Mouse (Mus musculus) limb, embryonic 15.5 days (tissue): ENCODE measurements around the gene Rapgef2. TPM values are rescaled to one million over a fixed set of nuclear protein-coding genes. Genes with fewer than 3 reads are reported as not detected.
A peak's percentile ranks its signal among the peaks of the same experiment; 100 is the strongest.

Experiments used
- ATAC-seq: fragments of 200-750 bp; cut with Nextera tagmentation; 2 replicates; pipeline ENCODE4 v1.8.0; 2017; ENCODE audit warnings: low read depth, moderate TSS enrichment; ENCODE audit not compliant: insufficient number of reproducible peaks, low FRiP score, low TSS enrichment
- H3K27ac ChIP-seq: fragments of 300-500 bp; sonication (generic); 2 replicates; pipeline ENCODE4 v1.5.1; 2015; ENCODE audit warnings: moderate library complexity, mild to moderate bottlenecking, inconsistent platforms
- H3K27me3 ChIP-seq: fragments of 300-500 bp; sonication (generic); 2 replicates; pipeline ENCODE4 v1.6.1; 2015; ENCODE audit warnings: inconsistent platforms
- H3K36me3 ChIP-seq: fragments of 300-500 bp; sonication (generic); 2 replicates; pipeline ENCODE4 v1.6.1; 2015; ENCODE audit warnings: inconsistent platforms
- H3K4me1 ChIP-seq: fragments of 300-500 bp; sonication (generic); 2 replicates; pipeline ENCODE4 v1.6.1; 2015; ENCODE audit warnings: inconsistent platforms
- H3K4me2 ChIP-seq: fragments of 300-500 bp; sonication (generic); 2 replicates; pipeline ENCODE4 v1.6.1; 2015; ENCODE audit warnings: mild to moderate bottlenecking, inconsistent platforms
- H3K4me3 ChIP-seq: fragments of 300-500 bp; sonication (generic); 2 replicates; pipeline ENCODE4 v1.5.1; 2015; ENCODE audit warnings: mild to moderate bottlenecking, inconsistent platforms
- H3K9ac ChIP-seq: fragments of 300-500 bp; sonication (generic); 2 replicates; pipeline ENCODE4 v1.6.1; 2015; ENCODE audit warnings: inconsistent platforms
- H3K9me3 ChIP-seq: fragments of 300-500 bp; sonication (generic); 2 replicates; pipeline ENCODE4 v1.6.1; 2016; ENCODE audit warnings: inconsistent platforms
- WGBS: fragments of 180-500 bp; shearing (Covaris S2); methylation state at CpG from one replicate; pipeline ENCODE4 v1.1.7; 2015; 5-methylcytosine and 5-hydroxymethylcytosine counted together
- polyA plus RNA-seq: library from polyadenylated mRNA; unstranded; fragments of >200 nt; fragmentation: Nextera tagmentation; extraction: Ambion mirVana; gene quantifications from 2 replicates; pipeline ENCODE4 v1.2.1, GENCODE M21; 2015

Gene Rapgef2
- polyA plus RNA-seq, 1 experiment from 2014 or later = 6.2 TPM

DNA sequence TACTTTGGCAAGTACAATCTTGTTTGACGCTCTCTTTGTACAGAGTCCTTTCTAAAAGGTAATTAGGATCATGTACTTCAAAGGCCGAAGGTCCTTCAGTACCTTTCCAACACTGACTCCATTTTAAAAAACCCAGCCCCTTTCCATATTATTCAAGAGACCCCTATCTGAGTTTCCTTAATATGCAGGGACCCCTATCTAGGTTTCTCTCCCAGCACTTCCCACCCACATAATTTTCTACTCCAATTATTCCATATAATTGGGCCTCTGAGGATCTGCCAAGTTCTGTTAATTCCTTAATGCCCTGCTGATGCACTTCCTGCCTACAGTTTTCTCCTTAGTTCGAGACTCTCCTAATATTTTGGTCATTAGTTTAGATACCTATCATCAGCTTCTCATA is 10.3 kb upstream of the Rapgef2 start:
- H3K4me2 ChIP-seq = no peak overlapping the region
- no peak overlapping the region for H3K9ac ChIP-seq
- H3K9me3 ChIP-seq = no peaks in the 10 kb centered on the region
- no peak overlapping the region for H3K4me3 ChIP-seq
- no peak overlapping the region for H3K27ac ChIP-seq
- no peak for ATAC-seq
- no peaks in the 10 kb centered on the region for H3K36me3 ChIP-seq
- H3K27me3 ChIP-seq = no peaks in the 10 kb centered on the region
- 72% methylated on average over 3 of the region's 3 CpGs for WGBS
- H3K4me1 ChIP-seq = no peaks in the 10 kb centered on the region

DNA sequence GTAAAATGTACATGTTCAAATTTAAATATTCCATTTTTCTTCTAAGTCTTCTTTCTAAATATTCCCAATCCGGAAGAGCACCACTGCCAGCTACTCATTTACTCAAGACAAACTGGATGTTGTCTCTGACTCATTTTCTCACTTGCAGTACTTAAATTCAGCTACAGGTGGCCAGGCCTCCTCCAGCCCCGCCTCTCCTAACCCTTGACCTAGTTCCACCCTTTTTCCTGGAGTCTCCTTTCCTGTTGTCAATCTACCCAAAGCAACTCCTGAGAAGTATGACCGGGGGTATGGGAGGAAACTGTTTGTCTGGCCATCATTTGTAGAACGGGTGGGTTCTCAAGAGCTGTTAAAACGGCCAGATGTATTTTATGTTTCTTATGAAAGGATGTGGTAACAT is 9.7 kb upstream of the Rapgef2 start:
- H3K4me3 ChIP-seq = no peak overlapping the region
- WGBS = 59% methylated on average over 5 of the region's 5 CpGs
- no peaks in the 10 kb centered on the region for H3K27me3 ChIP-seq
- H3K9ac ChIP-seq = no peak overlapping the region
- H3K4me2 ChIP-seq = no peak overlapping the region
- no peaks in the 10 kb centered on the region for H3K9me3 ChIP-seq
- H3K4me1 ChIP-seq = no peaks in the 10 kb centered on the region
- no peak for ATAC-seq
- no peak overlapping the region for H3K27ac ChIP-seq
- no peaks in the 10 kb centered on the region for H3K36me3 ChIP-seq

DNA sequence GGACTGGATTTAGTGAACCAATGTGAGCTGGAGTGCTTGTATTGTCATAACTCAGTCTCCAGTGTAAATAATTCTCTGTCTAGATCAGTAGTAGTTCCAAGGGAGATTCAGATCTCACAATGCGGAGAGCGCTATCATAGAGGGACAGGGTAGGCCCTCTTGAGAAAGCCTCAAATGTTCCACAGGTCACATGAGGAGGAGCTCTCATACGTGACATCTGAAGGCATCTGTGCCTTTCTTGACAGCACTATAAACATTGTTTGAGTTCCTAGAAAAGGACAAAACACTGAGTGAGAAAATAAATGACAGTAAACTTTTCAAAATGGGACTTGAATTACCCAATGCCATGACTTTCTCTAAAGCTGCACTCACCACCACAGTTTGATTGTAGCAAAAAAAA is 8.4 kb upstream of the Rapgef2 start:
- ATAC-seq = no peak
- H3K27ac ChIP-seq = no peak overlapping the region
- WGBS = 85% methylated on average over 3 of the region's 3 CpGs

DNA sequence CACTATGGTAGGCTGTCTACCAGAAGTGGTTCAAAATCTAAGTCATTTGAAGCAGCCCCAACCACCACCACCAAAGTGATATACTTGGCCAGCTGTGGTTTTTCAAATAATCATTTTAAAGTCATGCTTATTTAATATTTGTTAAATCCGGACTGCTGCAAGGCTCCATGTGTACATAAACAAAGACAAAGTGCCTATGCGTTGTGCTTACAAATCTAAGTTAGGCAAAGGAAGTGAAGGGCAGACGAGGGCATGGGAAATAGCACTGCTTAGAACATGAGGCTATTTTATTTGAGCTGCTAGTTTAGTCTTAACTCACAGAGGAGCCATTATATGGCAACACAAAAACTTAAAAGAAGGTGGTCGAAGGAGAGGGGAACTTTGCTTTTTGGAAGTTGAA is 6.7 kb upstream of the Rapgef2 start:
- no peak overlapping the region for H3K4me2 ChIP-seq
- peaks cover 3% of the 10 kb centered on the region; the same call in 1 of the 2 replicates for H3K27me3 ChIP-seq
- H3K9me3 ChIP-seq = no peaks in the 10 kb centered on the region
- H3K27ac ChIP-seq = no peak overlapping the region
- WGBS = 55% methylated on average over 4 of the region's 4 CpGs
- no peak overlapping the region for H3K4me3 ChIP-seq
- no peak for ATAC-seq
- H3K36me3 ChIP-seq = no peaks in the 10 kb centered on the region
- H3K4me1 ChIP-seq = no peaks in the 10 kb centered on the region
- no peak overlapping the region for H3K9ac ChIP-seq

More for the DNA sequence above, 8.4 kb upstream of the Rapgef2 start:
- Histone ChIP-seq H3K9ac (no peak overlapping the region), H3K4me1 (no peaks in the 10 kb centered on the region), H3K4me2 (no peak overlapping the region), H3K36me3 (no peaks in the 10 kb centered on the region), H3K4me3 (no peak overlapping the region), H3K9me3 (no peaks in the 10 kb centered on the region), H3K27me3 (no peaks in the 10 kb centered on the region)

DNA sequence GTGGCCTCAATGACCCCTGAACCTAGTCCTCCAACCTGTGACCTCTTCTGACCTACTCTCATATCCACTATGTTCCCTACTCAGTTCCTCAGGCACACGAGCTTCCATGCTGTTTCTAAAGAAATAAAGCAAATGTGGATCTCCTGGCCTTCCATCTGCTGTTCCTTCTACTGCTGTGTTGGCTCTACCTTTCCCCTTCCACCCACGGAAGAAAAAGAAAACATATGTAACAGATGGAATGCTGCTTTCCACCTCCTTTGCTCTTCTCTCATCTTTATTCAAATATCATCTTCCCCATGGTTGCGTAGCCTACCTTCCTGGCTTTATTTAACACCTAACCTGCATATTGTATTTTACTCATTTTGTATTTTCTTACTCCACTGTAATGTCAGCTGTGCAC is 2.7 kb upstream of the Rapgef2 start:
- peaks cover 16% of the 10 kb centered on the region for H3K4me1 ChIP-seq
- whole genome bisulfite sequencing = 71% methylated on average over 3 of the region's 3 CpGs
- H3K27ac ChIP-seq = no peak overlapping the region
- H3K27me3 ChIP-seq = peaks cover 3% of the 10 kb centered on the region; the same call in 1 of the 2 replicates
- no peak overlapping the region for H3K4me3 ChIP-seq
- no peak overlapping the region for H3K4me2 ChIP-seq
- H3K36me3 ChIP-seq = no peaks in the 10 kb centered on the region
- ATAC-seq = no peak
- no peak overlapping the region for H3K9ac ChIP-seq
- no peaks in the 10 kb centered on the region for H3K9me3 ChIP-seq

DNA sequence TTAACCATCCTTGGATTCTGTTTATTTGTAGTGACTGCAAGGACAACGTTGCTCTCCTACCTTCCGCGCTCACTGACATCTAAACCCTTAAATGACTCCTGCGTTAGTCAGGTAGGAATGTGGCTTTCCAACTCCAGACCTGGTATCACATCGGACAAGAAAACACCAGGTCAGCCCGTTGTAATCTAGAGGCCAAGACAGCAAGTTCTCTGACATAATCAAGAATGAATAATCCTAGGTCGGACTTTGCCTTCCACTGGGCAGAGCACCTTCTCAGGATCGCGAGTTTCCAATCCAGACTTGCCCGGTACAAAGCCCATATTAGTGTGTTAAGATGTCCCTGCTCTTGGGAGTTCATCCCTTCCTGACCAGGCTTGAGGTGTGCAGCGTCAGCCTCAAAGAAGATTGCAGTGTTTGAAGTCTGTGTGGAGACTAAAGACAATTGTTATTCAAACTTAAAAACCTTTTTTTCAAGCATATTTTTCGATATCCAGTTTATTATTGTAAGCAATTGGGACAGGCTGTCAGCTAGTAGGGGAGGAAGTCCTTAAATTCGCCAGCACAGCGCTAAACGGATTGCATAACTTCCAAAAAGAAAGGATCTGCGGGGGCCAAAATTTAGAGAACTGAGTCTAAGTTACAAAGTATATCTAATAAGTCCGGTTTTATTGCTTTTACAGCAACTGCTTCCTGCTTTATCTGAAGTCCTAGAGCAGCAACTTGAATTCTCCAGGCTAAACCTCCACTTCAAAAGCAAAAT is 1.6 kb upstream of the Rapgef2 start:
- H3K4me1 ChIP-seq = peaks cover 22% of the 10 kb centered on the region
- H3K27me3 ChIP-seq = peaks cover 3% of the 10 kb centered on the region; the same call in 1 of the 2 replicates
- peak overlapping the region; percentile 98; the same call in 1 of the 2 replicates for H3K27ac ChIP-seq
- no peaks in the 10 kb centered on the region for H3K36me3 ChIP-seq
- WGBS = 15% methylated on average over 17 of the region's 17 CpGs
- H3K9ac ChIP-seq = peak overlapping the region; percentile 64
- H3K4me2 ChIP-seq = peak overlapping the region; percentile 72
- peak overlapping the region; percentile 91 for H3K4me3 ChIP-seq
- ATAC-seq = no peak
- no peaks in the 10 kb centered on the region for H3K9me3 ChIP-seq

DNA sequence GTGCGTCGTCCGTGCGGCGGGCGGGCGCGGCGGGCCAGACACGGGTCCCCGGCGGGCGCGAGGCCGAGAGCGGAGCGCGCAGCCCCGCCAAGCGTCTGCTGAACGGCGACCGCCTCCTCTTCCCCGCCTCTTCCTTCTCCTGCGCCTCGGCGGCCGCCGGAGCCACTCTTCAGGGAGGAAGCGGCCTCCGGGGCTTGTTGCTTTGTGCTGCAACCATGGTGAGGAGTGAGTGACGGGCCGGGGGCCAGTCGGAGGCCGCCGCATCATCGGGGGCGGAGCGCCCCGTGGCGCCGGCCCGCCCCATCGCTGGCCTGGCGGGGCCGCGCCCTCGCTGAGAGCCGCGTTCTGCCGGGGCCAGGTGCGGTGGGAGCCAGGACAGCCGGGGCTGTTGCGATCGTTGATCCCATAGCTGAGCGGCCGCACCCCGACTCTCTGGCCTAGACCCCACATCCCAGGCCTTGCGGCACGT is 825 bp upstream of the Rapgef2 start:
- H3K9me3 ChIP-seq = no peaks in the 10 kb centered on the region
- peaks cover 22% of the 10 kb centered on the region for H3K4me1 ChIP-seq
- peak overlapping the region; percentile 91 for H3K4me3 ChIP-seq
- peak overlapping the region; percentile 77 for H3K4me2 ChIP-seq
- peak overlapping the region; percentile 98 for H3K27ac ChIP-seq
- WGBS = 0% methylated on average over 42 of the region's 60 CpGs
- peak overlapping the region; percentile 90 for H3K9ac ChIP-seq
- peak; percentile 96 for ATAC-seq
- peaks cover 3% of the 10 kb centered on the region; the same call in 1 of the 2 replicates for H3K27me3 ChIP-seq
- no peaks in the 10 kb centered on the region for H3K36me3 ChIP-seq

DNA sequence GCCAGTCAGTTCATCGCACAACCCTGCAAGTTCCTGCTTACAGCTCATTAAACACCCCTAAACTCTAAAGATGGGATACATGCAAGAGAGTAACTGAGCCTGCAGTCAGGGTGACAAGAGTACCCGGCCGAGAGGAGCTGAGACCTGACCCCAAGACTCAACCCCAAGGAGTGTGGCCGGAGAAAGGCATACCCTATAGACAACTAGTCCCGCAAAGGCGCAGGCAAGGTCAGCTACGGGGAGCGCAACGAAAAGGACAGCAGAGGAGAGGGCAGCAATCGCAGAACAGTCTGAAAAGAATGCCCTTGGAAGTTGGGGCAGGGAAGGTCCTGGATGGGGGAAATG is 314 bp downstream of the Rapgef2 start:
- H3K4me1 ChIP-seq = peaks cover 22% of the 10 kb centered on the region
- H3K27me3 ChIP-seq = peaks cover 3% of the 10 kb centered on the region; the same call in 1 of the 2 replicates
- under 1% methylated on average over 10 of the region's 10 CpGs for WGBS
- ATAC-seq = 0 out of 2 replicates have a peak, but pooled peaks have one; percentile 2
- no peaks in the 10 kb centered on the region for H3K36me3 ChIP-seq
- H3K4me2 ChIP-seq = peak overlapping the region; percentile 77
- H3K9me3 ChIP-seq = no peaks in the 10 kb centered on the region
- H3K4me3 ChIP-seq = peak overlapping the region; percentile 91
- H3K27ac ChIP-seq = peak overlapping the region; percentile 98
- peak overlapping the region; percentile 90 for H3K9ac ChIP-seq

DNA sequence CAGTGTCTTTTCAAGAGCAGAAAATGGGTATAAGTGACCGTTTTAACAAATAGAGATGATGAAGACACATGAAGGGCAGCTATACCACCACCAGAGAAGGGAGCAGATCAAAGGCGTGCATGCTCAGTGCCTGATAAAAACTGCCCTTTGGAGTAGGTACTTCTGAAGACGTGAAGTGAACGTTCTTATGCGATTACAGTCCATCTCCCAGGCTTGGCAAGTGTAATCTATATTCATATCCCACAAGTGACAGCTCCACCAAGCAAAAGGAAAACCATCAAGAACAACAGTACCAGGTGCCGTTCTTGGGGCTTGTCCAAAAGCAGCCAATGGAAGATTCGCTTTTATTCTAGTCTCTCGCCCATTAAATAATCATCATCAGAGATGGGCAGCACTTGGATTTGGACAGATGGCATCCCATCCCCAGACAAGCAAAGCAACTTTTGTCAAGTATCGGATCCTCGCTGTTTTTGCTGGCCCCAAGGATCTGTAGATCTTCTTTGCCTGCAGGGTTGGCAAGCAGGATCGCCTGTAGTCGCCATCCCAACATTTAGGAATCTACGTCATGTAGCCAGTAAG is 1.1 kb downstream of the Rapgef2 start:
- WGBS = 63% methylated on average over 13 of the region's 13 CpGs
- Histone ChIP-seq H3K27me3 (peaks cover 3% of the 10 kb centered on the region; the same call in 1 of the 2 replicates), H3K4me1 (peaks cover 22% of the 10 kb centered on the region), H3K27ac (no peak overlapping the region), H3K9ac (no peak overlapping the region), H3K4me3 (peak overlapping the region; percentile 91), H3K4me2 (peak overlapping the region; percentile 77), H3K36me3 (no peaks in the 10 kb centered on the region), H3K9me3 (no peaks in the 10 kb centered on the region)
- no peak for ATAC-seq

DNA sequence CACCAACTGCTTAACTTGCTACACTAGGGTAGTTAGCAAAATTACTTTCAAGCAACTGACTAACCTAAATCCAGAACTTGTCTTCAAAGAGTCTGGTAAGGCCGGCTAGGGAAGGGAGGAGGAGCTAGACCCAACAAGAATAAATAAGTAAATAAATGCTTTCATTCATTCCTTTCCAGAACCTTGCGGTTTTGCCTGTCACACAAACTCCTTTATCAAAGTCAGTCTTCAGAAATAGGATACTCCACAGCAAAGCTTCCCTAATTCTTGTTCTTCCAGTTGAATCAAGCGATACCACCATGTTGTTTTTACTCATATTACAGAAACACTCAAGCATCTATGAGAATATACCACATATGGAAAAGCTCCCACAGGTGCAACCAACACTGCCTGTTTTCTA is 2.3 kb downstream of the Rapgef2 start:
- no peak overlapping the region for H3K4me2 ChIP-seq
- no peak overlapping the region; the same call in 1 of the 2 replicates for H3K27ac ChIP-seq
- H3K4me3 ChIP-seq = no peak overlapping the region

DNA sequence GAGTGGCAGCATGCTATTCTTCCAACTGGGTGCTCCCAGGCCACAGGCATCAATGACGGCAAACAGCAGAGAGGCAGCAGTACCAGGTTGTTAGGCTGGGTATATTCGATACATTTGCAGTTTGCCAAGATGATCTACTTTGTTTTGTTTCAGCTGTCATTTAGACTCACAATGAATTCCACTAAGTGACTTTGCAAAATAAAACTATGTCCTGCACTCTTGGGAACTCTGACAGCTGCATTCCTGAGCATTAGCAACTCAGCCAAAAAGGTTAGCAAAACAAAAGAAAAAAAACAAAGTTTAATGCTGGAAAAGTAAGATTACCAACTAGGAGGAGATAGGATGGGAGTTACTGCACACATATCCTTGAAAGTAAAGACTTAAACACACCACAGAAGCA is 3.3 kb downstream of the Rapgef2 start:
- H3K4me1 ChIP-seq = peaks cover 22% of the 10 kb centered on the region
- WGBS = 57% methylated on average over 2 of the region's 2 CpGs

More for the DNA sequence above, 2.3 kb downstream of the Rapgef2 start:
- Histone ChIP-seq H3K9me3 (no peaks in the 10 kb centered on the region), H3K4me1 (peaks cover 22% of the 10 kb centered on the region), H3K9ac (no peak overlapping the region), H3K36me3 (no peaks in the 10 kb centered on the region), H3K27me3 (peaks cover 1% of the 10 kb centered on the region; the same call in 1 of the 2 replicates)
- WGBS = 47% methylated on average over 3 of the region's 3 CpGs
- no peak for ATAC-seq

More for the DNA sequence above, 3.3 kb downstream of the Rapgef2 start:
- Histone ChIP-seq H3K9ac (no peak overlapping the region), H3K9me3 (no peaks in the 10 kb centered on the region), H3K36me3 (no peaks in the 10 kb centered on the region), H3K27me3 (no peaks in the 10 kb centered on the region), H3K4me2 (no peak overlapping the region), H3K4me3 (no peak overlapping the region), H3K27ac (no peak overlapping the region)
- ATAC-seq = no peak
